Mouse (Mus musculus) testis, adult 2 months (tissue): ENCODE results near the gene Layn.

Experiments
- CTCF ChIP-seq: fragments of 200-500 bp; IDR thresholded peaks from 2 replicates; pipeline ENCODE4 v1.5.1; 2012; ENCODE audit warnings: low read depth, mild to moderate bottlenecking, inconsistent platforms, low read length, moderate library complexity; ENCODE audit not compliant: control insufficient read depth, insufficient read depth, insufficient replicate concordance
- POLR2A ChIP-seq: fragments of 200-500 bp; IDR thresholded peaks from 2 replicates; pipeline ENCODE4 v1.6.1; 2012; ENCODE audit warnings: low read depth, mild to moderate bottlenecking, inconsistent platforms, low read length, moderate library complexity; ENCODE audit not compliant: control insufficient read depth

DNA sequence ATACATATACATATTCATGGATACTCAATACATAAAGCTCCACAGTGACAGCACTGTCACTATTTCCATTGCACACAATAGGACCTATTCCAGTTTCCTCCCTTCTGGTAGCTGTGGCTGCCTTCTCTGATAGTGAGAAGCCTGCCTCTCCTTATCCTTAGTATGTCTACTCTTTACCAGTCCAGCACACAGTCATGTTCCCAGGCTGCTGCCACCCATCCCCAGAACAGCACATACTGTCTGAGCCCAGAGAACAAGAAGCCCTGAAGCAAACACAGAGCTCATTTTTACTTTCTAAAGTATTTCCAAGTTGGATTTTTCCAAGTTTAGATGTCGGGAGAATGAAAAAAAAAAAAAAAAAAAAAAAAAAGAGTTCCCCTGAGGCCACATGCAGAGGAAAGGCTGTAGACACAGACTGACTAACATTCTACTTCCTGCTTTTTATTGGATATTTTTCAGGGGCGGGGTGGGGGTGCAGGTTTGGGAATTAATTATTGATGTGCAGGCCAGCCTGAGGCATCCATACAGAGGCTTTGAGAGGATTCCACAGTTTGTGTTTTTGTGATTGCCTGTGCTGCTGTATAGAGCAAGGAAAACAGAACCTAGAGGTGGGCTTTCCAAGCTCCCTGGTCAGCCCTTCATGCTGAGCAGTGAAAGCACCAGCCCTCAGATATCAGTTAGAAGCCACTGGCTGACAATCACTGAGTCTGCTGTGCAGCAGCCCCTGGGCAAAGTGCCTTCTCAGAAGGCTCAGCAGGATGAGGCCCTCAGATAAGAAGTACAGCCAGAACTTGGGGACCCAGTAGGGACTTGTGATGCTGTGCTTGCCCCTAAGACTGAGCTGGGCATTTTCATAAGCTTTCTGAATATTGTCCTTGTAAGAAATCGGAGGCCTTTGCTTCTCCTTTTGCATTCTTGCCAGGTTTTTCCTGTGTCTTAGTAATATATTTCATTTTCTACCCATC, 20.3 kb downstream of the Layn start:
- TF ChIP-seq CTCF, result no peak
- TF ChIP-seq POLR2A, result no peak
